Mouse (Mus musculus): ENCODE measurements at regions not wholly inside any gene's neighbourhood (a gene's known extent, or its start where the extent isn't known, plus 50 kb on each side); places are given as distances from the start of the nearest gene placed in this dataset.

DNA sequence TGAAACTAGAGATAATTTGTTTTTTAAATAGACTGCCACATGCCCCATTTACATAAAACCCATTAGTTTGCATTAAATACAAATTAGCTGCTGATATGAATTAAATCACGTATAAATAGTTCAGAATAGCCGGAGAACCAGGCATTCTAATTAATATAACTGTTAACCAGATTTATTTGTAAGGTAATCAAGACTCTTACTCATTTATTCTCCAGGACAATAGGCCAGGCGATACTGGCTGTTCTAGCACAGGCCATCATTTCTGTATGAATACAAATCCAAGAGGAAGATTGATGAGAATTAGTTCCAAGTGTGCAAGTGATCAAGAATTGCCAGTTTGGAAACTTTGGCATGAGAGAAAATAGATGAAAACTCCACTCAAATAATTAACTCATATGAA, 746.1 kb downstream of the Efna5 start:
- TF ChIP-seq CTCF (IDR thresholded peaks at IDR 0.05; ENCODE audit: low read depth) (no peak), EP300 (IDR thresholded peaks at IDR 0.05; ENCODE audit: low read depth) (no peak)

All from liver, postnatal 0 days (tissue).